30 mouse cellular contexts compared by ENCODE assay signal in the genomic region with DNA sequence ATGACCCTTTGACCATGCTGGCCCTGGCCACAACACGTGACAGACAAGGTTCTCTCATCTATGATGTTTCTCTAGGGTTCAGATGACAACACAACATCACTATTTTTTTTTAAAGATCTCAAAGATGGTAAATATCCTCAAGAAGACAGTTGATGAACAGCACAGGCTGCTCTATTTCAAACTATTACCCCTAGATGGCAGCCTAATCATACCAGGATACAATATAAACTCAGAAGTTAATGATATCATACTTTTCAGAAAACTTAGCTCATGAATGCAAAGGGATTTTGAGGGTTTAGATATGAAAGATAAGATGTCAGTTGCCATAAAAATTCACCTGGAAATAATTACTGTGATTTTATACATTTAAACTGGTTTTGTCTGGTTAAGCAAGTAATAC. TPM values are rescaled to one million over a fixed set of nuclear protein-coding genes. Genes with fewer than 3 reads are reported as not detected.
A peak's percentile ranks its signal among the peaks of the same experiment; 100 is the strongest.
DNase-seq lines count a peak whose midpoint lies in the region; ATAC-seq and TF ChIP-seq lines count a peak whose summit lies in the region.
"Had no signal": no experiment of that assay in that cellular context is flagged by ENCODE, and none has a peak within 500 bp of the region (broad histone marks: within the 10 kb centered on the region; RNA-seq: fewer than 3 reads in every experiment).

No protein-coding gene starts in this region.

- no peak for DNase-seq in gastrocnemius, adult 2 months
- DNase-seq in gastrocnemius, adult 18-20 months (ENCODE audit: low spot score) = no peak
- DNase-seq in left cerebral cortex, adult 2 months (ENCODE audit: extremely low spot score in 1 of 2, low spot score in 2 of 2) = no peak
- no peak for DNase-seq in left cerebral cortex, adult 11 months (ENCODE audit: low spot score)
- DNase-seq in 416B (ENCODE audit: low read depth) = peak; percentile 21
- no peak for DNase-seq in right cerebral cortex, postnatal 14 days
- DNase-seq: adrenal gland, postnatal 14 days; cerebellum, adult 2 months; cerebellum, postnatal 36 days; embryo, embryonic 11 days; gastrocnemius, postnatal 36 days; heart, postnatal 36 days; kidney, adult 9 months; kidney, postnatal 36 days; layer of hippocampus, adult 9-11 months; left cerebral cortex, postnatal 4 days; thymus, adult 18-20 months; thymus, postnatal 36 days had no signal

- 0 out of 2 replicates have a peak, but pooled peaks have one; percentile 34 for ATAC-seq in megakaryocyte progenitor cell, adult 5-6 weeks (replicated peaks; ENCODE audit: poor library complexity)
- ATAC-seq: forebrain, embryonic 15.5 days had no signal

- no peak overlapping the region for H3K27ac ChIP-seq in gastrocnemius, adult 2 months
- no peak overlapping the region for H3K27ac ChIP-seq in left cerebral cortex, adult 2 months
- H3K27ac ChIP-seq: embryonic facial prominence, embryonic 15.5 days; forebrain, embryonic 15.5 days; hindbrain, embryonic 14.5 days; limb, embryonic 15.5 days; liver, embryonic 14.5 days; midbrain, embryonic 12.5 days; stomach, embryonic 15.5 days had no signal

- peak; percentile 3; the same call in 1 of the 2 replicates for TF ChIP-seq CTCF in gastrocnemius, adult 2 months (IDR thresholded peaks at IDR 0.05)
- peak; percentile 18 for TF ChIP-seq CTCF in left cerebral cortex, adult 2 months (IDR thresholded peaks at IDR 0.05)

- no peak overlapping the region for H3K4me3 ChIP-seq in gastrocnemius, adult 2 months
- no peak overlapping the region for H3K4me3 ChIP-seq in left cerebral cortex, adult 2 months
- H3K4me3 ChIP-seq: embryonic facial prominence, embryonic 15.5 days; forebrain, embryonic 15.5 days; limb, embryonic 15.5 days; midbrain, embryonic 12.5 days; stomach, embryonic 15.5 days had no signal

- intact Hi-C loops in gastrocnemius, adult 2 months (cut with DNase I) = no loop called here
- intact Hi-C loops in left cerebral cortex, adult 2 months (cut with DNase I) = no loop called here

RNA-seq across cellular contexts. Expression of gene 5430401F13Rik, which starts 26.8 kb away (rescaled TPM):
- not detected for total RNA-seq in gastrocnemius, adult 2 months (2021)
- total RNA-seq in gastrocnemius, adult 18-20 months (2021) = not detected
- not detected for total RNA-seq in left cerebral cortex, adult 2 months (2021)
- not detected in 2 replicates for total RNA-seq in megakaryocyte progenitor cell, adult 5-6 weeks (2015)
- total RNA-seq in megakaryocyte progenitor cell, adult 5-6 weeks (2017) = not detected in 2 replicates
- total RNA-seq: adrenal gland, postnatal 14 days; gastrocnemius, postnatal 36 days; heart, adult 8-10 months; heart, postnatal 36 days; left cerebral cortex, adult 8-10 months; left cerebral cortex, postnatal 4 days; monocyte, adult 5-6 weeks; neutrophil, adult 5-6 weeks had no signal

RNA-seq across cellular contexts. Expression of gene Gm6619, which starts 26.8 kb away (rescaled TPM):
- total RNA-seq in gastrocnemius, adult 2 months (2021) = not detected
- total RNA-seq in gastrocnemius, adult 18-20 months (2021) = not detected
- total RNA-seq in left cerebral cortex, adult 2 months (2021) = not detected
- not detected in 2 replicates for total RNA-seq in megakaryocyte progenitor cell, adult 5-6 weeks (2015)
- not detected in 2 replicates for total RNA-seq in megakaryocyte progenitor cell, adult 5-6 weeks (2017)
- total RNA-seq: adrenal gland, postnatal 14 days; gastrocnemius, postnatal 36 days; heart, adult 8-10 months; heart, postnatal 36 days; left cerebral cortex, adult 8-10 months; left cerebral cortex, postnatal 4 days; monocyte, adult 5-6 weeks; neutrophil, adult 5-6 weeks had no signal
